Mouse (Mus musculus): Measurements from ENCODE around the gene Dynlt1a. TPM values are rescaled to one million over a fixed set of nuclear protein-coding genes. Genes with fewer than 3 reads are reported as not detected.
"Not testable (repeated sequence)": the region's sequence is repeated elsewhere in the genome, so short reads cannot be mapped to it uniquely, and the experiment has no call there.

The Dynlt1a gene
- 34.4 and 35.5 TPM in 2 replicates for polyA plus RNA-seq (2016; fragmentation: Nextera tagmentation; extraction: Ambion mirVana)

DNA sequence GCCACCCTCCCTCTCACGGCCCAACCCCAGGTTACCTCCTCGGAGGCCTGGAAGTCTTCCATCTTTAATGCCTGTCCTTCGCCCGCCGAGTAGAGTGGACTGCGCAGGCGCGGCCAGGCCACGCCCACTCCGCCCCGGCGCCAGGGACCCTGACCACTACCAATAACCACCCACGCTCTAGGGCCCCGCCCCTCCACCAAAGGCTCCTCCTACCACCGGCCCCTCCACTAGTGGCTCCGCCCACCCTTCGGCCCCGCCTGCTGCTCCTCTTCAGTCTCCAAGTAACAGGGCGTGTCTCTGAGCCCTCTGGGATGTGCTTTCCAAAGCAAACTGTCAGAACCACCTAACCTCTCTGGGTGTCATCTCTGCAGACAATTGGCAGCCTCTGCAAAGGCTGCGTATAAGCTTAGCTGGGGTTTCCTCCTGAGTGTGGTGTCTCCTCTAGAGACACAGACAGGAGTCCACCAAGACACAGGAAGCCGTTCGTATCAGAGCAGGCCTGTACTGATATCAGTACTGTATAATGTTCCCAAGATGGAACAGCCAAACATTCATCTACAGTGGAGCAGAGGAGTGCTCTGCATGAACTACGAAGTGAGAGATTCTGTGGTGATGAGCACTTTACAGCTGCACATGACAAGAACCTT is at the start of gene Dynlt1a:
Gene Dynlt1a, minus strand, starts transcription at position 162 of the 647 bp plus-strand sequence.
- not testable (repeated sequence) for H3K9me3 ChIP-seq; H3K36me3 ChIP-seq (replicated peaks); H3K4me1 ChIP-seq; H3K27me3 ChIP-seq; H3K27ac ChIP-seq
- ATAC-seq (ENCODE audit: low FRiP score) = peak; percentile 96
- Histone ChIP-seq H3K4me3 (replicated peaks) (peak within 1 kb of the TSS; percentile 46), H3K9ac (peak within 1 kb of the TSS; percentile 38; the same call in 1 of the 2 replicates), H3K4me2 (peak within 1 kb of the TSS; percentile 59)
- 11% methylated on average over 23 of the region's 23 CpGs for WGBS

DNA sequence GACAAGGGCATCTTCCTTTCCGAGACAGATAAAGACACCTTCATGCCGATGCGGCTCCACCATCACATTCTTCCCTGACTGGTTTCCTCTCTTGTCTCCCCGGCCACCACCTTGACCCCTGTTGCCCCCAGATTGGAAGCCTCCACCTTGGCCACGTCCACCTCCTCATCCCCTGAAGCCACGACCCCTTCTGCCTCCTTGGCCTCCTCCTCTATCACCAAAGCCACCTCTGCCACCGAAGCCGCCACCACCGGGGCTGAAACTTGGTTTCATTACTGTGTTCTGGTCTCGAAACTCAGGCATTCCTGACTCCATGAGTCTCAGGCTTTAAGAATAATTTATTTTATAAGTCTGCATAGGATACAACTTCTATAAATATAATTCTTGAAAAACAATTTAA is 38.0 kb upstream of the Dynlt1a start:
- ATAC-seq (ENCODE audit: low FRiP score); H3K9me3 ChIP-seq; H3K36me3 ChIP-seq (replicated peaks); H3K4me1 ChIP-seq; H3K4me2 ChIP-seq; H3K27ac ChIP-seq; H3K27me3 ChIP-seq; H3K4me3 ChIP-seq (replicated peaks); H3K9ac ChIP-seq: not testable (repeated sequence)
- 88% methylated on average over 10 of the region's 10 CpGs for WGBS

DNA sequence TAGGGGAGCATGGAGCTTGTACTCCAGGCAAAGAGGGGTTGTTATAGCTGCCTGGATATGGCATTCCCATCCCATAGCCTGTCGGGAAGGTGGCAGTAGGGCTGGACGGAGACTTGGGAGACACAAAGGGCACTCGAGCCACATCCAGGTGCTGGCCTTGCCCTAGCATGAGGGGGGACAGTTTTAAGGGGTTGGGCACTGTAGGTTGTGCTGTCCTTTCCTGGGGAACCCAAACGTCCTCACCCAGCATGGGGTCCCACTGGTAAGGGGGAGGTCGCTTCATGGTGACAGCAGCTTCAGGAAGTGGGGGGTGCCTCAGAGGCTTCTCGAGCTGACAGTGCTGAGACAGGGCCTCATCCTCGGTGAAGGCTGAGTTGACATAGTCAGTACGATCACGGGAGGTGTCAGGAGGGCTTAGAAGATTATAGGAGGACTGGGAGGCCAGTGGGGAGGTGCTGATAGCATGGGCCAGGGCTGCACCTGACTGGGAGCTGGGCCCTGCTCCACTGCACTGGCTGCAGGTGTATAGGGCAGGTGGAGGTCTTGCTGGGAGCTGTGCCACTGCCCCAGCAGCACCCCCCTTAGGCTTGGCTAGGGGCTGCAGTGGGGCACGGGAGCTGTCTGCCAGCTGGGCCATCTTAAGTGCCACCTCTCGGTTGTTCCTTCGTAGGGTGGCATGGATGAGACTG is 25.4 kb upstream of the Dynlt1a start:
- no CpG with 5 or more reads among the region's 12 CpGs for WGBS
- ATAC-seq (ENCODE audit: low FRiP score); H3K4me3 ChIP-seq (replicated peaks): not testable (repeated sequence)

DNA sequence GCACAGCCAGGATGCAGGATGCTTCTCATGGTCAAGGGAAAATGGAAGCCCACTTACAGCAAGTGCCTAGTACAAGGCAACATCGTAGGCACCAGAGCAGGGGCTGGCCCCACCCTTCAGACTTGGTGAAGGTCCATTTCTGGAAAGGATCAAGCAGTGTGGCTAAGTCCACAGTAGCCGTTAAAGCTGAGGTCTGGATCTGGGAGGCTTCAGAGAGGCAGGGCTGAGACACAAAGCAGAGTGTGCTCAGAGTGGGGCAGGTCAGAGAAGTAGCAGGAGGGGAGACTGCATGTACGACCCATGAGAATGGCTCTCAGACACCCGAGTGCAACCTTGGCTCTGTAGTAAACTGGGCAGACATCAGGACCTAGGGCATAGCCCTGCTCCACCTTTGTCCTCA is 11.7 kb upstream of the Dynlt1a start:
- H3K9me3 ChIP-seq; H3K27ac ChIP-seq; H3K4me3 ChIP-seq (replicated peaks); H3K9ac ChIP-seq; H3K4me2 ChIP-seq; H3K36me3 ChIP-seq (replicated peaks); ATAC-seq (ENCODE audit: low FRiP score); H3K27me3 ChIP-seq; H3K4me1 ChIP-seq: not testable (repeated sequence)
- WGBS = 76% methylated on average over 3 of the region's 4 CpGs

More for the DNA sequence above, 25.4 kb upstream of the Dynlt1a start:
- H3K4me2 ChIP-seq; H3K9ac ChIP-seq; H3K36me3 ChIP-seq (replicated peaks); H3K27ac ChIP-seq; H3K9me3 ChIP-seq; H3K27me3 ChIP-seq; H3K4me1 ChIP-seq: not testable (repeated sequence)

DNA sequence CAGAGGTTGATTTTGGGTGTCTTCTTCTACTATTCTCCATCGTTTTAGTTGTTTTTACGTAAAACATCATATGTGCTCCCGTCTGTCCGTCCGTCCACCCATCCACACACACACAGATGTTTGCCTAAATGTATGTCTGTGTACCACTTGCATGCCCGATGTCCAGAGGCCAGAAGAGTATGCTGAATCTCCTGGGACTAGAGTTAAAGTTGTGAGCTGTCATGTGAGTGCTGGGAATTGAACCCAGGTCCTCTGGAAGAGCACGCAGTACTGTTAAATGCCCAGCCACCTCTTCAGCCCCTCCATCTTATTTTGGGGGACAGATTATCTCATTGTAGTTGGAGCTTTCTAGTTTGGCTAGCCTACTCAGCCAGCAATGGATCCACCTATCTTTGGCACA is 10.3 kb upstream of the Dynlt1a start:
- H3K4me1 ChIP-seq; H3K36me3 ChIP-seq (replicated peaks); H3K27ac ChIP-seq; ATAC-seq (ENCODE audit: low FRiP score); H3K4me2 ChIP-seq; H3K9me3 ChIP-seq; H3K9ac ChIP-seq; H3K4me3 ChIP-seq (replicated peaks); H3K27me3 ChIP-seq: not testable (repeated sequence)
- 95% methylated on average over 7 of the region's 7 CpGs for WGBS

DNA sequence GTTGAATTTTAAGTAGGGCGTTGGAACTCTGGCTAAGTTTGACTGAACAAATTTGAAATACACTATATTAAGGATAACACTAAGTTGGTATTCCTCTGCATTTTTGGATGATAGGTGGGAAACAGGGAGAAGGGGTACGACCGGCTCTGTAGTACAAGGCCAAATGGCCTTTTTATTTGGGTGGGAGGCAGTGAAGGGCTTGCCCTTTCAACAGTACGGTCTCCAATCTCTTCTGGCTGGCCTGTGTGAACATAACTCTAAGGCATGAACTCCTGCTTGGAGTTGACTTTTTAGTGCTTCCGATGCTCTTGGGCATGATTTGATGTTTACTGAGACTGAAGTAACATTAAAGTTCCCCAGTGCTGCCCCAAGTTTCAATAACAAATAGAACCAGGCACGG is 8.2 kb upstream of the Dynlt1a start:
- H3K4me3 ChIP-seq (replicated peaks); H3K4me2 ChIP-seq; ATAC-seq (ENCODE audit: low FRiP score); H3K9me3 ChIP-seq; H3K27me3 ChIP-seq; H3K9ac ChIP-seq; H3K36me3 ChIP-seq (replicated peaks); H3K27ac ChIP-seq; H3K4me1 ChIP-seq: not testable (repeated sequence)
- WGBS = 65% methylated on average over 6 of the region's 6 CpGs

DNA sequence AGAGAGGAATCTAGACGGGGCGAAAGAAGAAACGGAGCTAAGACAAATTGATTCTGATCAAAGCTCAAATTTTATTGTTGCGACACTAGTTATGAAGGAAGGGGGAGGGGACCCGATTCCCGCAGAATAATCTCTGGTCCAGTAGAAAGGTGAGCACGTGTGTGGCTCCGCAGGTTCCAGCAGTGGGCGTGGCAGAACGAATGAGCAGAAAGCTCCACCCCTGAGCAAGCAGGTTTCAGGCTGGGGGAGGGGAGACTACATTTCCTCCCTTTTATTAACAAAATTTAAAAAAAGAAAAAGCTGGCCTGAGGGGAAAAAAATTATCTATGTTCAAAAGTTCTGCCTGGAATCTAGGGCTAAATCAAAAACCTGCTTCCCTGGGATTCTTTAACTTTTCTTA is 7.7 kb upstream of the Dynlt1a start:
- ATAC-seq (ENCODE audit: low FRiP score); H3K9ac ChIP-seq; H3K27ac ChIP-seq; H3K36me3 ChIP-seq (replicated peaks); H3K27me3 ChIP-seq; H3K4me1 ChIP-seq; H3K9me3 ChIP-seq; H3K4me3 ChIP-seq (replicated peaks); H3K4me2 ChIP-seq: not testable (repeated sequence)
- WGBS = 53% methylated on average over 10 of the region's 10 CpGs

DNA sequence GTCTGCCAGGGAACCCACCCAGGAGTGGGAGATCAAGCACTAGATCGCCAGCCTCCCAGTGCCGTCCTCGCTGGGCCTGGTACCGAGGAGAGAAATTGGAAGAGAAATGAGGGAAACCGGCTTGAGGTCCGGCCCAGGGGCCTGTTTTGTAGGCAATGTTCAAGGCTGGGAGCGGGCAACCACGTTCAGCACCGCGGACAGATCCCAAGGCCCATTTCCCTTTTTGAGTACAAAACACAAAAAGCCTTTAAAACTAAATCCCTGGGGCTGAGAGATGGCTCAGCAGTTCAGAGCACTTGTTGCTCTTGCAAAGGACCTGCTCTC is 4.4 kb upstream of the Dynlt1a start:
- not testable (repeated sequence) for H3K4me3 ChIP-seq (replicated peaks); H3K9me3 ChIP-seq; H3K9ac ChIP-seq; H3K27me3 ChIP-seq; H3K4me2 ChIP-seq; H3K4me1 ChIP-seq; H3K27ac ChIP-seq; ATAC-seq (ENCODE audit: low FRiP score); H3K36me3 ChIP-seq (replicated peaks)
- WGBS = no CpG with 5 or more reads among the region's 10 CpGs

DNA sequence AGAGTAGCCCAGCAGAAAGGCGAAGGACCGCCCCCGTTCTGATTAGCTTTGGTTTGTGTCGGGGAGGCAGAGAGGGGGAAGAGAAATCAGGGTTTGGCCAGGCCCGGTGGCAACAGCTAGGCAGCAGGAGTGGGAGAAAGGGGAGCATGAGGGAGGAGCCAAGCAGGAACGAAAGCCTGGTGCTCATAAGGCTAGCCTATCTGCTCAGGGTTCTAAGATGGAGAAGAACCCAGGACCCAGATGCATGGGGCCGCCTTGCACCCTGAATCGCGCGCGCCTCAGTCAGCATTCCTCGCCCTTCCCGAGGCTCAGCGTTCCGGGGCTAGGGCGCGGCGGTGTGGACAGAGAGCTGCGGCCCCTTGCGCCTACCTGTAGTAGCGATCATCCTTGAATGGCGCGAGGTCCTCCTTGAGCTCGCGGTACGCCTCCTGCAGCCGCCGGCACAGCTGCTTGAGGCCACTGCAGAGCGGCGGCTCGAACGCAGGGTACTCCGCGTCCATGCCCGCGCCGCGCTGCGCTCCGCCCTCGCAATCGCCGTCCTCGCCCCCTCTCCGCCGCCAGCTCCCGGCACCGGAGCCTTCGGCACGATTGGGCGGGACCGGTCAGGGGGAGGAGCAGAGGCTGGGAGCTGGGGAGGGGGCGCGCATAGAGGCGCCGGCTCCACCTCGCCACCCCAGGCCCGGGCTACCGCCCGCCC is 3.9 kb upstream of the Dynlt1a start:
- H3K4me1 ChIP-seq; H3K4me3 ChIP-seq (replicated peaks); H3K27me3 ChIP-seq; H3K9ac ChIP-seq; H3K9me3 ChIP-seq; H3K27ac ChIP-seq; H3K36me3 ChIP-seq (replicated peaks): not testable (repeated sequence)
- peak overlapping the region; percentile 34; the same call in 1 of the 2 replicates for H3K4me2 ChIP-seq
- WGBS = 2% methylated on average over 6 of the region's 60 CpGs
- peak; percentile 27; the same call in 1 of the 2 replicates for ATAC-seq (ENCODE audit: low FRiP score)

DNA sequence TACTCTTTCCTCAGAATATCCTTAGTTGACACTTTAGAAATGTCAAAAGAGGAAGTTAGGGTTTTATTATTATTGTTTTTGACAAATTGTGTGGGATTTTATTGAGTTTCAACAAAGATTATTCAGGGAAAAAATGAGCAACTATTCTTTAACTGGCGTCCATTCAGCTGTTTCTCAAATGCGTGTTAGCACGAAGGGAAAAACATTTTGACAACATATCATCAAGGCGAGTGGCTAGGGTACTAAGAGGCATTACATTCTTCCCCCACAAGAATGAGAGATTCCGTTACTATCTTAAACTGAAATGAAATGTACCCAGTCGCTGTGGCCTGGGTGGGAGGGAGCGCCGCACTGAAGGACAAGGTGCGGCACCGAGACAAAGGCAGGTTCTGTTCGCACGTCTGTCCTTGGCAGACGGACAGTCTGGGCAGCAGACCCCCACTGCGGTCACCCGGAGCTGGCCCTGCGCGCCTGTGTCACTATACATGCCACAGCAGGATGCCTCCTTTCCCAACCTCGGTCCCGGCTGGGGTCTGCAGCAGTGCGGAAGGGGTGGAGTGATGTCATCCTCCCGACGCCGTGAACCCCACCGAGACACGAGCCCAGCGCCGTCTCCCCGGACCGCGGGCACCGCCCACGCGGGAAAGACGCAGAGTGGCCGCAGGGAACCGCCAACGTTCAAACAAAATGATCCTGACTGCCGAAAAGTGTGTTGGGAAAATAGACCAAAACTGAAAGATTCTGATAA is 747 bp downstream of the Dynlt1a start:
- not testable (repeated sequence) for H3K4me1 ChIP-seq; H3K27ac ChIP-seq; H3K27me3 ChIP-seq; H3K9me3 ChIP-seq; H3K36me3 ChIP-seq (replicated peaks)
- 4% methylated on average over 38 of the region's 38 CpGs for whole genome bisulfite sequencing
- peak overlapping the region; percentile 59 for H3K4me2 ChIP-seq
- H3K4me3 ChIP-seq (replicated peaks) = peak overlapping the region; percentile 46
- peak overlapping the region; percentile 38; the same call in 1 of the 2 replicates for H3K9ac ChIP-seq
- peak; percentile 66 for ATAC-seq (ENCODE audit: low FRiP score)

DNA sequence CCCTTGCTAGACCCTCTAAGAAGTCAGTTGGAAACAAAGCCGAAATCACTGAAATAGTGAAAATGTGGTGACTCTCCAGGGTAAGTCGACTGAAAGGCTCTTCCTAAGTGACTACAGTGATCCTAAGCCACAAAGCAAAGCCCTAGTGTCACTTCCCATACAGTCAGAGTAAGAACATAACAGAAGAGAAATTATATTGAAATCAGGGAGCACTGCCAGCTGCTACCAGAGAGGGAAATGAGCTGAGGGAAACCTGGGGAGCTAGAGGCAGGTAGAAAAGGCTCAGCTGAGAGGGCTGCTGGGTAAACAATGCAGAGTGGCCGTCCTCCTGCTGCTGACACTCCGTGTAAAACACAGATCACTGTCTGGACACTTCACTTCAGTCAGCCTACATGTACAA is 1.6 kb downstream of the Dynlt1a start:
- not testable (repeated sequence) for H3K27me3 ChIP-seq; H3K27ac ChIP-seq; H3K9me3 ChIP-seq; H3K4me2 ChIP-seq; H3K4me1 ChIP-seq; H3K9ac ChIP-seq; H3K4me3 ChIP-seq (replicated peaks); H3K36me3 ChIP-seq (replicated peaks); ATAC-seq (ENCODE audit: low FRiP score)
- 62% methylated on average over 4 of the region's 4 CpGs for WGBS

DNA sequence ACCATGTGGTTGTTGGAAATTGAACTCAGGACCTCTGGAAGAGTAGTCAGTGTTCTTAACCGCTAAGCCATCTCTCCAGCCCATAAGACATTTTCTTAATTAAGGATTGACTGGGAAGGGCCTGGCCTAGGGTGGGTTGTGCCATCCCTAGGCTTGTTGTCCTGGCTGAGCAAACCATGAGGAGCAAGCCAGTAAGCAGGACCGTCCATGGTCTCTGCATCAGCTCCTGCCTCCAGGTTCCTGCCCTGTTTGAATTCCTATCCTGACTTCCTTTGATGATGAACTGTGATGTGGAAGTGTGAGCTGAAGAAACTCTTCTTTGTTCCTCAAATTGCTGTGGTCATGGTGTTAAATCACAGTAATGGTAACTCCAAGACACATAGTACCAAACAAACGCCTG is 2.8 kb downstream of the Dynlt1a start:
- not testable (repeated sequence) for H3K9me3 ChIP-seq; H3K27ac ChIP-seq; H3K4me2 ChIP-seq; H3K36me3 ChIP-seq (replicated peaks); H3K4me3 ChIP-seq (replicated peaks); H3K9ac ChIP-seq; H3K4me1 ChIP-seq; ATAC-seq (ENCODE audit: low FRiP score); H3K27me3 ChIP-seq
- 93% methylated on average over 2 of the region's 3 CpGs for WGBS
